Mouse (Mus musculus) gastrocnemius, postnatal 36 days (tissue): ENCODE measurements at regions not wholly inside any gene's neighbourhood (a gene's known extent, or its start where the extent isn't known, plus 50 kb on each side); places are given as distances from the start of the nearest gene placed in this dataset.
"Not testable (repeated sequence)": the region's sequence is repeated elsewhere in the genome, so short reads cannot be mapped to it uniquely, and the experiment has no call there.

ENCODE experiments used
- DNase-seq, 2 experiments: peaks; one replicate each; pipeline ENCODE4 v3.0.0; 2022
- intact Hi-C: fragments of 180-260 bp; cut with DNase I; formaldehyde crosslinking; loops from one replicate; pipeline ENCODE4 v1.15.1; 2025

DNA sequence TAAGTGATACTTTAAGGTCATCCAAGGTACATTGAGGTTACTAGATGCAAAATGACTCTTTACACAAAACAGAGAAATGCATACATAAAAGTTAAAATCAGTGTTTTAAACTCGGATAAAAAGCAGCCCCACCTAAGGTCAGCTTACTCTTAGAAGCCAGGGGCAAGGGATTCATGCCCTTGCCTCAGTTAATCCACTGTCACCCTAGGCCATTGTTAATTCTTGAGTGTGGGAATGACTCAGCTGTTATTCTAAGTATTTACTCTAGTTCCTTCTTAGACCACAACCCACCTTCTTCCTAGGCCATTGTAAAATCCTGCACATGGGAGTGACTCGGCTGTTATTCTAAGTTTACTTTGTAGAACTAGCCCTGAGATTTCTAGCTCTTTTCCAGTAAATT lies 64.1 kb upstream of the Ces1h start:
- DNase-seq, intact Hi-C loops: not testable (repeated sequence)

DNA sequence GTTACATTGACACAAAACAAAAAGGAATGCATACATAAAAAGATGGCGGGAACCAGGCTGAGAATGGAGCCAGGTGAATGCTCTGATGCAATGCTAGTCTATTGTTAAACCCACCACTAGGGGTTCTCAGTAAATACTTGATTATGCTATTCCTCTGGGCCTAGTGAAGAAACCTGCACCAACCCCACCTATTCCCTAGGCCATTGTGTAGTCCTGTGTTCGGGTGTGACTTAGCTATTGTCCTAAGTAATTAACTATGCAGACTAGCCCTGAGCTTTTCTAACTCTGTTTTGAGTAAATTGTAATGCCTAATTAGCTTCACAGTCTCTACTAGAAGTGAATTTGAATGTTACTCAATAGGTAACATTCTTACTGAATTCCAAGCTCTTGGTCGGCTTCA lies 62.4 kb upstream of the Ces1h start:
- intact Hi-C loops = no loop called here
- no peak for DNase-seq

DNA sequence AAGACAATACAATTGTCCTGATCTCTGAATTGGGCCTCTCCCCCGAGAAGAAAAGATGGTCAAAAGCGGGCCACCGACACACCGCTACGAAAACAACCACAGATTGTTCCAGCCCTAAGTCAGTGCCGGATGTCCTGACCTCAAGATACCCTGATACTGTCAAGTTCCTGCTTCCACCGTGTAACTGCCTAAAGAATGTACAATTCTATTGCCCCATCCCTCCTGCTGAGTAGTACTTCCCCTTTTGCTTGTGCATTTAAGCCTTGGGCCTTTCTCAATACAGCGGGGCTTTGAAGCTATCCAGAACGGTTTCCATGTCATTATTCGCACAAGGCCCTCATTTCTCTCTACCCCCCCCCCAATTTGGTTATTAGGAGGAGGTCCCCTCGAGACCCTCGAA lies 57.1 kb upstream of the Ces1h start:
- DNase-seq, intact Hi-C loops: not testable (repeated sequence)

DNA sequence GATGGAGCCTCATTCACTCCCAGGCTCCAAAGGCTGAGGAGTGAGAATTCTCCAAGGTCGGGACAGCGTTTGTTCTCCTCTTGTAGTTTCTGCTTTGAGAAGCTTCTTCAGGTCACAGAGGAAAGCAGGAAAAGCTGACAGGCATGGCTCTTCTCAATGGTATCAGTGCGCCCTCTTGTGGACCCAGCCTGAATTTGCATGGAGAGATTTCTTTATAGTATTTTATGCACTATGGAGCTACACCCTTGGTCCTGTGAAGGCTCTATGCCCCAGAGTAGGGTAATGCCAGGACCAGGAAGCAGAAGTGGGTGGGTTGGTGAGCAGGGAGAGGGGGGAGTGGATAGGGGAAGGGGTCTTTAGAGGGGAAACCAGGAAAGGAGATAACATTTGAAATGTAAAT lies 51.1 kb upstream of the Ces1h start:
- DNase-seq = peak; percentile 25 to 36
- intact Hi-C loops = no loop called here
